Mouse (Mus musculus) MEL (cell line): ENCODE data around the gene Cd68. TPM values are rescaled to one million over a fixed set of nuclear protein-coding genes. Genes with fewer than 3 reads are reported as not detected.

ENCODE experiments used
- DNase-seq: peaks from one replicate; pipeline ENCODE4 v3.0.0; 2011; ENCODE audit warnings: low read depth, low spot score
- H3K27ac ChIP-seq: 2 replicates; pipeline ENCODE4 v1.5.1; 2012; ENCODE audit warnings: low read depth, mild to moderate bottlenecking, control low read depth, low read length, moderate library complexity; ENCODE audit not compliant: control insufficient read depth
- H3K27me3 ChIP-seq, 2 experiments: fragments of 150-350 bp in 1 of 2; sonication (generic) in 1 of 2; 2 replicates each; pipeline ENCODE4 v1.6.1; 2012; ENCODE audit warnings: low read length in 2 of 2, mild to moderate bottlenecking in 2 of 2, improper control_type of control experiment in 1 of 2, moderate library complexity in 1 of 2; ENCODE audit not compliant: insufficient read depth in 2 of 2, control insufficient read depth in 1 of 2
- H3K36me3 ChIP-seq, 2 experiments: 2 replicates each; pipeline ENCODE4 v1.6.1; 2012 to 2014; ENCODE audit warnings: low read length in 2 of 2, improper control_type of control experiment in 1 of 2, inconsistent platforms in 1 of 2, mild to moderate bottlenecking in 1 of 2; ENCODE audit not compliant: insufficient read depth in 2 of 2, control insufficient read depth in 1 of 2
- H3K4me1 ChIP-seq, 2 experiments: fragments of 150-350 bp in 1 of 2; sonication (generic) in 1 of 2; 2 replicates each; pipeline ENCODE4 v1.6.1; 2012; ENCODE audit warnings: low read length in 2 of 2, improper control_type of control experiment in 1 of 2, mild to moderate bottlenecking in 1 of 2; ENCODE audit not compliant: insufficient read depth in 2 of 2, control insufficient read depth in 1 of 2
- H3K4me3 ChIP-seq, 2 experiments: fragments of 150-350 bp in 1 of 2; sonication (generic) in 1 of 2; 2 replicates each; pipeline ENCODE4 v1.5.1; 2012; ENCODE audit warnings: low read depth in 2 of 2, low read length in 2 of 2, mild to moderate bottlenecking in 2 of 2, moderate library complexity in 2 of 2, control low read depth in 1 of 2, improper control_type of control experiment in 1 of 2; ENCODE audit not compliant: control insufficient read depth in 1 of 2, insufficient read depth in 1 of 2
- H3K79me2 ChIP-seq: 2 replicates; pipeline ENCODE4 v1.6.1; 2012; ENCODE audit warnings: mild to moderate bottlenecking, low read length, moderate library complexity; ENCODE audit not compliant: control insufficient read depth, poor library complexity, insufficient read depth
- H3K9ac ChIP-seq: 2 replicates; pipeline ENCODE4 v1.6.1; 2012; ENCODE audit warnings: low read depth, mild to moderate bottlenecking, control low read depth, low read length, moderate library complexity; ENCODE audit not compliant: control insufficient read depth, poor library complexity, severe bottlenecking
- H3K9me3 ChIP-seq: fragments of 150-350 bp; sonication (generic); replicated peaks from 2 replicates; pipeline ENCODE4 v1.6.1; 2012; ENCODE audit warnings: mild to moderate bottlenecking, low read length, improper control_type of control experiment, moderate library complexity; ENCODE audit not compliant: insufficient read depth
- BHLHE40 ChIP-seq: IDR thresholded peaks from 2 replicates; pipeline ENCODE4 v1.6.1; 2012; ENCODE audit warnings: low read depth, mild to moderate bottlenecking, inconsistent platforms, low read length, improper control_type of control experiment, borderline replicate concordance
- CHD1 ChIP-seq: IDR thresholded peaks from 2 replicates; pipeline ENCODE4 v1.6.1; 2012; ENCODE audit warnings: low read depth, mild to moderate bottlenecking, inconsistent platforms, low read length, improper control_type of control experiment
- CHD2 ChIP-seq: IDR thresholded peaks from 2 replicates; pipeline ENCODE4 v1.6.1; 2011; ENCODE audit warnings: low read length, improper control_type of control experiment
- CTCF ChIP-seq, 3 experiments: IDR thresholded peaks in 2 of 3; conservative IDR thresholded peaks in 1 of 3; 2 replicates each; pipeline ENCODE4 v1.5.1; 2011 to 2012; ENCODE audit warnings: low read length in 3 of 3, low read depth in 2 of 3, mild to moderate bottlenecking in 2 of 3, improper control_type of control experiment in 1 of 3, inconsistent platforms in 1 of 3, mixed read lengths in 1 of 3, moderate library complexity in 1 of 3; ENCODE audit not compliant: control insufficient read depth in 1 of 3, insufficient read depth in 1 of 3, poor library complexity in 1 of 3, severe bottlenecking in 1 of 3
- EP300 ChIP-seq, 2 experiments: IDR thresholded peaks; 2 replicates each; pipeline ENCODE4 v1.6.1; 2011; ENCODE audit warnings: improper control_type of control experiment in 2 of 2, low read length in 2 of 2, low read depth in 1 of 2, mild to moderate bottlenecking in 1 of 2
- MYC ChIP-seq: IDR thresholded peaks from 2 replicates; pipeline ENCODE4 v1.6.1; 2011; ENCODE audit warnings: low read depth, mild to moderate bottlenecking, low read length, improper control_type of control experiment, moderate library complexity
- NRF1 ChIP-seq: IDR thresholded peaks from 2 replicates; pipeline ENCODE4 v1.6.1; 2014; ENCODE audit warnings: low read depth, mild to moderate bottlenecking, inconsistent platforms, low read length, improper control_type of control experiment, moderate library complexity; ENCODE audit not compliant: poor library complexity, insufficient read depth, severe bottlenecking
- SIN3A ChIP-seq: IDR thresholded peaks from 2 replicates; pipeline ENCODE4 v1.6.1; 2012; ENCODE audit warnings: low read length, improper control_type of control experiment, inconsistent platforms
- TBP ChIP-seq: IDR thresholded peaks from 2 replicates; pipeline ENCODE4 v1.8.0; 2011; ENCODE audit warnings: low read depth, low read length, improper control_type of control experiment
- TCF12 ChIP-seq: IDR thresholded peaks from 2 replicates; pipeline ENCODE4 v1.6.1; 2014; ENCODE audit warnings: low read depth, mild to moderate bottlenecking, inconsistent platforms, low read length, improper control_type of control experiment, moderate library complexity
- USF2 ChIP-seq, 2 experiments: IDR thresholded peaks; 2 replicates each; pipeline ENCODE4 v1.6.1; 2011 to 2012; ENCODE audit warnings: improper control_type of control experiment in 2 of 2, low read length in 2 of 2, borderline replicate concordance in 1 of 2, inconsistent platforms in 1 of 2, low read depth in 1 of 2, mild to moderate bottlenecking in 1 of 2; ENCODE audit not compliant: insufficient read depth in 1 of 2
- ZC3H11A ChIP-seq: IDR thresholded peaks from 2 replicates; pipeline ENCODE4 v1.6.1; 2012; ENCODE audit warnings: low read depth, mild to moderate bottlenecking, inconsistent platforms, low read length, improper control_type of control experiment
- polyA plus RNA-seq, 2 experiments: library from polyadenylated mRNA; stranded (reverse) in 1 of 2; unstranded in 1 of 2; fragments of >175 nt in 1 of 2; fragments of >200 nt in 1 of 2; gene quantifications; 2 replicates each; pipeline versions ENCODE4 v1.2.1 to v1.2.4; 2012; ENCODE audit warnings: low replicate concordance in 2 of 2, low read depth in 1 of 2; ENCODE audit not compliant: insufficient read length in 2 of 2, insufficient read depth in 1 of 2, missing spikeins in 1 of 2
- total RNA-seq: library from RNA; depleted of rRNA; stranded (reverse); fragments of 300-350 nt; gene quantifications from 2 replicates; pipeline ENCODE4 v1.2.3, GENCODE M21; 2012

Cd68 gene
- total and polyA plus RNA-seq, 3 experiments, result 5.3 to 19.8 TPM; not detected in 1

DNA sequence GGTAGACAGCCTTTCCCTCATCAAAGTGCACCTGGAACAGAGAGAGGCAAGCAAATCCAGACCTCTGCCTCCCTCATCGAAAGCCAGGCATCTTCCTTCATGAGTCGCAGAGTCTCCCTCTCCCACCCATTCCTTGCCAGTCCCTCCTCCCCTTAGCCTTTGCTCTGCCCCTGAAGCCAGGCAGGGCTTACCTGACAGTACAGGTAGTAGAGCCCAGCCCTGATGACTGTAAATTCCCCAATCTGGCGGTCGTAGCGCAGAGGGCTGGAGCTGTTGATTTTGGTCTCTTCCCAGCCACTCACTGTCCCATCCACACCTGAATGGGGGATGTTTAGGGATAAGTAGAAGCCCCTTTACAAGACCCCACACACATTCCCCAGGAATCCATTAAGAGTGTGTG lies 21.1 kb upstream of the Cd68 start:
- no peak for DNase-seq
- Histone ChIP-seq H3K36me3 (peaks cover 0 to 3% of the 10 kb centered on the region in 2 experiments; a peak in 1 of 4 replicates), H3K9ac (no peak overlapping the region), H3K4me3 (no peak overlapping the region), H3K79me2 (peaks cover under 1% of the 10 kb centered on the region; the same call in 1 of the 2 replicates), H3K27ac (no peak overlapping the region), H3K27me3 (no peaks in the 10 kb centered on the region), H3K9me3 (no peaks in the 10 kb centered on the region), H3K4me1 (peaks cover 0 to 6% of the 10 kb centered on the region in 2 experiments; a peak in 3 of 4 replicates)
- TF ChIP-seq TBP (no peak), SIN3A (no peak), CHD1 (no peak), BHLHE40 (no peak), ZC3H11A (no peak), NRF1 (no peak), CTCF (IDR thresholded peaks at IDR 0.05 in 2 of 3, conservative IDR thresholded peaks at IDR 0.05 in 1 of 3; ENCODE audit: control insufficient read depth in 1 of 3, insufficient read depth in 1 of 3, low read depth in 2 of 3, low read length in 3 of 3, poor library complexity in 1 of 3, severe bottlenecking in 1 of 3) (no peak), USF2 (IDR thresholded peaks at IDR 0.05; ENCODE audit: borderline replicate concordance in 1 of 2, insufficient read depth in 1 of 2, low read depth in 1 of 2, low read length in 2 of 2) (no peak), EP300 (IDR thresholded peaks at IDR 0.05; ENCODE audit: low read depth in 1 of 2, low read length in 2 of 2) (no peak), MYC (no peak)

DNA sequence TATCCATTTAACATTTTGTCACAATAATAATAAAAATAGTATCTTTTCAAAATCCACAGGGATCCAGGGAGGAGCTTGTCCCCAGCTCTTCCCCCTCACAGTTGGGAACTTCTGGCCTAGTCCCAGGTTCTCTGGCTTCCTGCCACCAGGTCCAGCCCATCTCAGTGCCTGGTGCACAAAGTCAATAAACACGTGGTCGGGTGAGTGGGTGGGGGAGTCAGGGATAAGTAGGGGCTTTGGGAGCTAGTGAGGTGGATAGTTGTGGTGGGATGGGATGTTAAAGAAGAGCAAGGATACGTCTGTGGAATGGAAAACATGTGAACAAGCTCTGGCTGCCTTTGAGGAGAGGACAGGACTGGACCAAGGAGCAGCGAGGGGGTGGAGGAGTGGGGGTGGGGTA lies 20.4 kb upstream of the Cd68 start:
- Histone ChIP-seq H3K36me3 (peaks cover 0 to 3% of the 10 kb centered on the region in 2 experiments; a peak in 1 of 4 replicates), H3K4me1 (peaks cover 0 to 5% of the 10 kb centered on the region in 2 experiments; a peak in 3 of 4 replicates), H3K9me3 (no peaks in the 10 kb centered on the region), H3K27me3 (no peaks in the 10 kb centered on the region), H3K79me2 (peaks cover 5% of the 10 kb centered on the region)
- DNase-seq, result no peak
- no peak for TF ChIP-seq MYC
- no peak for TF ChIP-seq SIN3A
- TF ChIP-seq CHD2, result no peak
- no peak for TF ChIP-seq TBP
- TF ChIP-seq TCF12, result no peak
- TF ChIP-seq NRF1, result no peak
- TF ChIP-seq, all 39 proteins: peak for 0
- Histone ChIP-seq H3K9ac (no peak overlapping the region), H3K4me3 (no peak overlapping the region), H3K27ac (no peak overlapping the region)
